Mouse (Mus musculus) granulocyte monocyte progenitor cell, adult 5-6 weeks (primary cell): ENCODE results near the gene Col25a1. TPM values are rescaled to one million over a fixed set of nuclear protein-coding genes. Genes with fewer than 3 reads are reported as not detected.

Source experiments
- ATAC-seq: replicated peaks from 2 replicates; pipeline ENCODE4 v1.8.0; 2016; ENCODE audit warnings: mild to moderate bottlenecking, moderate TSS enrichment, inconsistent platforms; ENCODE audit not compliant: poor library complexity, severe bottlenecking
- total RNA-seq, 2 experiments: library from RNA; stranded (forward) in 1 of 2; stranded (reverse) in 1 of 2; fragments of 200-712, 200-1000 nt in 1 of 2; fragments of >200 nt in 1 of 2; fragmentation: Nextera tagmentation in 1 of 2; gene quantifications; 2 replicates each; pipeline ENCODE4 v1.2.3; 2014 to 2017

Gene Col25a1
- total RNA-seq, 2 experiments from 2014 or later, result not detected

DNA sequence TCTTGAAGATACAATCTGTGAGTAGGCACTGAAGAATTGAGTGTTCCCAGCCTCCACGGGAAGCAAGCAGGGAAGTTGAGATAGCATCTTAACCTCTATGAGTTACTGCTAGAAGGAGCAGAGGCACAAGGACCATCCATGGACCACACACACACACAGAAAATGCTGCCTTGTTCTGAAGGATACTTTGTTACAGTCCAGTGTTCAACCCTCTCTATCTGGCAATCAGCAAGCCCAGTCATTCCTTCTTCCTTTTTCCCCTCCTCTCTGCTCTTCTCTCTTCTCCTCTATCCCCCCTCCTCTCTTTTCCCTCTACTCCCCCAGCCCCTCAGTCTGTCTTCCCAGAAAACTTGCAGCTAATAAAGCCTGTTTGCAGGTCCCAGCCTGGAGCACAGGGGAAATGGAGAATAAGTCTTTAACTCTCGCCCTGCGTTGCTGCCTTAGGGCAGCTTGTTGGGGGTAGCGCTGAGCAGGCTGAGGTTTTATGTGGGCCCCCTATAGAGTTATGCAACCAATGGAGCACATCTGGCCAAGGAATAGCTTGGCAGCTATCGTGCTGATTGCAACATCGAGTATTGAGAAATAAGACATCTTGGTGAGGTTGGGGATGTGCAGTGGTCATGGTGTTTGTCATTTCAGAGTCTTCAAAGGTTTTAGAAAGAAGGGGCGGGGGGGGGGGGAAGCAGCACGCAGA lies 235.8 kb downstream of the Col25a1 start:
- ATAC-seq, result peak; percentile 93

DNA sequence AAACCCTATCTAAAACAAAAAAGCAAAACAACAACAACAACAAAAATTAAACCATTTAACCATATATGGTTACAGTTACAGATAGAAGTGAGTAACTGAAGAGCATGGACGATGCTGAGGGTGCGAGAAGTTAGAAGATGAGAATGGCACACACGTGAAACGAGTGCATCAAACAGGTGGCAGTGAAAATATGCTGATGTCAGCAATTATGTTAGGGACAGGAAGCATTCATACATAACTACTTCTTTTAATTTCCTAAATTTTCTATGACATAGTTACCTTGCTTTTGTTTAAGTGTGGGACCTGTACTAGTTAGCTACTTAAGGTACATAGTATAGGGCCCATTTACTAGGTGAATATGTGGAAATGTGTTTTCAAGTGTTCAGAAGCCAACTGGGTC lies 237.1 kb downstream of the Col25a1 start:
- no peak for ATAC-seq

DNA sequence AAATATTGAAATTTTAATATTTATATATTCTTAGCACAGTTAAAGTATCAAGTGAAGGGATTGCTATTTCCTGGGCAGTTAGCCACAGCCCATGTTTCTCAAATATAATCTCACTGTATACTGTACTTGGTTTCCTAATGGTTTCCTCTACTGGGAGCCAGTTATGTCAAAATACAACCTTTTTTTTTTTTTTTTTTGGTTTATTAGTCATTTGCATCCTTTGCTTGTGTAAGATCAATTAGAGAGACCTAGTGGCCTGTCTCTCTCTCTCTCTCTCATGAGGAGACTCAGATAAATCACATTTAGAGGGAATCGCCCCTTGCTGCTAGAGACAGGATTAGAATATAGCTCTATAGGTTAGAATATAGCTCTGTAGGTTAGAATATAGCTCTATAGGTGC lies 237.8 kb downstream of the Col25a1 start:
- ATAC-seq, result peak; percentile 57

DNA sequence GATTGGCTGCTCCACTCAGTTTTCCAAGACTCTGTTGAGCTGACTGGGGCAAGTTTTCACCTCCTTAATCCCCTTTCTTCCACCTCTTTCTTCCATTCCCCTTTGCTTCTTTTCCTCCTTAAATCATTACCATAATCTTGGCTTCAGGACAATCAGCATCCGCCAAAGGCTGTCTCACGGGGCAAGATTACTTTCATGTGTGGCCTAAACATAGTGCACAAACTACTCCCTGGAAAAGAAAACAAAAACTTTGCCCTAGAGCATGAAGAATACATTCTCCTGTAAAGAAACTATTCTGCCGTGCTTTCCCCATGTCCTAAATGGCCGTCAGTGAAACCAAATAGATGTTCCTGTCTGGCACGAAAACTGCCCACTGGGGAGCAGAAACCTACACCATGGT lies 238.9 kb downstream of the Col25a1 start:
- ATAC-seq, result no peak

DNA sequence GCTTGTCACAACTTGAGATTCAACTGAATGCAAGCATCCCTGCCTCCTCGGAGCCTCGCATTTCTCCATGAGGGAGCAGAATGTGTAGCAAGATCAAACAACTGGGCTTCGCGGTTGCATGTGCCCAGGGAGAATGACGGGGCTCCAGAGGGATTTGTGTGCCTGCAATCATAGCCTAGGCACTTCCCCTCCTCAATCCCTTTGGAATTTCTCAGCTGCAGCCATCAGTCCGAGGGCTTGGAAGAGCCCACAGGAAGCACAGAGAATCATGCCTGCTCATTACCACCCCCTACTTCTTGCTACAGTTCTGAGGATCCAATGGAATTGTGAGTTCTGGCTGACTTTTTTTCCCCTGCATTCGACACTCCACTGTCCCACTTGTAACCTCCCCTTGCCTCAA lies 241.8 kb downstream of the Col25a1 start:
- no peak for ATAC-seq

DNA sequence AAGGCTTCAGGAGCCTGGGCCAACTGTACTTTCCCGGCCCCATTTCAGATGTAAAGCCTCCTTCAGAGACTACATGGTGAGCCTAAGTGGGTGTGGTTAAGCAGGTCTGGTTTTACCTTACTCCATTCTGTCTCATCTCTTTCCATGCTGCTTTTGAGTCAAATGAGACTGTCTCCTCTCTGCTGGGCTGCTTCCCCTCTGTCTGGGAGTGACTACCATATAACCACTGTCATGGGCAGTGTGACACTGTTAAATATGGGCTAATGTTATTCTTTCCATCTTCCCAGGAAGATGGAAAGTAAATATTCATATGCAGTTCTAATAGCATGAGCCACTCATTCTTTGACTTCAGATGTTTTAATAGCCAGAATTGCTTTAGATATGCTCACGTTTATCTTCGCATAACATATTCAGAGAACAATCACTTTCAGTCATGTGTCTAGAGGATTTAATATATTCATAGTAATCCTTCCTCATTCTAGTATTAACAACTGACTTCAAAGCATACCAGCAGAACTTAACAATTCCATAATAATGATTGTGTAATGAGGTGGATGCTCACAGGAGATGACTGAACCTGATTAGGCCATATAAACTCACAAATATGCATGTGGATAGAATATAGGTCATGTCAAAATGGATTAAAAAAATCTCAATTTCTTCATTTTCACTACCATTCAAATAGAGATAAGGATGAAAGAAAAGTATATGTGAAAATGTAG lies 243.5 kb downstream of the Col25a1 start:
- ATAC-seq, result 0 out of 2 replicates have a peak, but pooled peaks have one; percentile 22

DNA sequence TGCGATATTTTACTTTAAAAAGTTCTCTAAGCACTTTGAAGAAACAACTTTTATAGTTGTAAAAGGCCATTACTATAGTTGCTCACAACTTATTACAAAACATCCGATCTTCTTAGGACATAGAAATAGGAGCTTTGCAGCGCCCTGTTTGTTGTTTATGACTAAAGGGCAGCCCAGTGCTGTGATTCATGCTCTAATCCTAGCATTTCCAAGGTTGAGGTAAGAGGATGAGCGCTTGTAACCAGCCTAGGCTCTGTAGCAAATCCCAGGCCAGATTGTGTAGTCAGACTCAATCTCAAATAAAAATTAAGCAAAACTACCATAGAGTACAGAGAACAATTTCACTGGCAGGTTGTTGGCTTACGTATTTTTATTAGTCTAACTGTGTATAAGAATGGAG lies 246.5 kb downstream of the Col25a1 start:
- ATAC-seq, result no peak

DNA sequence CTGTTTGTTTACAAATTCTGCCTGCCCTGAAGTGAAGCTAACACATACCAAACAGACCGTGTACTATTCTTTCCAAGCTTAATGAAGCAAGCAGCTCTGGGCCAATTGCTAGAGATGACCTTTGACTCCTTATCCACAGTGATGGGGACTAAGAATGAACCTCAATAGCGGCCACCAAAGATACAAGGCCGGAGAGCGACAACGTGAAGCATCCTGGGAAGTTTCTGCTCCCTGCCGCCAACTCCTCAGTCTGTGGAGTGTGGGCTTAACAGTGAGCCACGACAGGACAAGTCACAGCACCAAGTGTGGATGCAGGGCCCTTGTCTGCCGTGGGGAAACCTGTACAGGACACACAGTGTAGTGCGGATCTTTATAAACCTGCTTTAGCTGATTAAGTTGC lies 247.3 kb downstream of the Col25a1 start:
- no peak for ATAC-seq

DNA sequence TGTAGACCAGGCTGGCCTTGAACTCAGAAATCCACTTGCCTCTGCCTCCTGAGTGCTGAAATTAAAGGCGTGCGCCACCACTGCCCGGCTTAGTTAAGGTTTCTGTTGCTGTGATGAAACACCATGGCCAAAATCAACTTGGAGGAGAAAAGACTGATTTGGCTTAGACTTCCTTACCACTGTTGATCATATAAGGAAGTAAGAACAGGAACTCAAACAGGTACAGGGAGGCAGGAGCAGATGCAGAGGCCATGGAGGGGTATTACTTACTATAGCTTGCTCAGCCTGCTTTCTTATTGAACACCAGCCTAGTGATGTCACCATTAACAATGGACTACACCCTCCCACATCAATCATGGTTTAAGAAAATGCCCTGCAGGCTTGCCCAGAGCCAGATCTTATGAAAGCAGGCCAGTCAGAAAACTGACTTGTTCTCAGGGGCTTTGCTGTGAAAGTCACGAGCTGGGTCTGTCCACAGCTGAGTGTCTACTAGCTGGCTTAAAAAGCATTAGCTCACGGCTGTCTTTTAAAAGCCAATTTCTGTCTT lies 249.1 kb downstream of the Col25a1 start:
- peak; percentile 92 for ATAC-seq

DNA sequence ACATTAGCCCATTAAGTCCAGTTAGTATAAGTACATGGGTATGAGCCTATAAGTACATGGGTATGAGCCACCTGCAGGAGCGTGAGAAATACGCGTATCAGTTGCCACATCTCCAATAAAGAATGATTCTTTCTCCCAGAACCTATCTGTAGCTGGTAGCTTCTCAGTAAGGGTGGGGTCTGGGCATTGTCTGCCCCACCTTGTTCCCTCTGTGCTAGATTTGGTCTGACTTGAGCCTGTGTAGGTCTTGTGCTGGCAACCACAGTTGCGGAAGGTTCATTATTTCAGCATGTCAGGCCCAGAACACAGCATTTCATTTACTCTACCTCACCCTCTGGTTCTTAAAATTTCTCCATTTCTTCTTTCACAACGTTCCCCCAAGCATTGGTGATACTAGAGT lies 250.4 kb downstream of the Col25a1 start:
- ATAC-seq, result no peak

DNA sequence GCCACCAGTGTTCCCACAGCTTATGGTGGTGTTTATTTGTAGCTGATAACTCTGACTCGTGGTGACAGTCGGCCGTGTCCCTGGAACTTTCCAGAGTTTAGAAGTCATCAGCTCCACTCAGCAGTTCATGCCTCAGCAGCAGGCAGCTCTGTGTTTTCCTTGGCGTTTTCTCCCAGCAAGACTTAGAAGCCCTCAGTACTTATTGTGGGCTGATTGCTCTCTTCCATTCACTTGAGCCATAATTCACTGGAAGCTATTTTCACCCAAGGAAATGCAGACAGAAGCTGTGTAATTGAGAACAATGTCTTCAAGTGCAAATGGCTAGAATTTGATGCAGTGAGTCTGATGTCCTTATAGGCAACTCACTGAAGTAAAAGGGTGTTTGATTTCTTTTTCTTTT lies 254.6 kb downstream of the Col25a1 start:
- no peak for ATAC-seq

DNA sequence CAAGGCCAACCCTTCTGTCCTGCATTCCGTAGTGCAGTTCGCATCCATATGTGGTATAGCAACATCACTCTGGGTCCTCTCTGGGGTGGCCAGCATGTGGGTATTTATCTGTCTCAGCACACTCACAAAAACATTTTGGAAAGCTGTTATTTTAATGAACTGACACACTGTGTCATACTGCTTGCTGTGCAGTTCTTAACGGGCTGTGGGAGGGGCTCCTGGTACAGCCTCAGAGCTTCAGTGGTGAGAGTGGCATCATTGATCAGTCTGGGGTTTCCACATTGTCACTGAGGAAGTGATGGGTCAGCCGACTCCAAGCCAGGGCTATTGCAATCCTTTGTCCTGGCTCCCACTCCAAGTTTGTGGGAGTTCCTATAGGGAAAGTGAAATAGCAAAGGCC lies 255.9 kb downstream of the Col25a1 start:
- peak; percentile 48 for ATAC-seq

DNA sequence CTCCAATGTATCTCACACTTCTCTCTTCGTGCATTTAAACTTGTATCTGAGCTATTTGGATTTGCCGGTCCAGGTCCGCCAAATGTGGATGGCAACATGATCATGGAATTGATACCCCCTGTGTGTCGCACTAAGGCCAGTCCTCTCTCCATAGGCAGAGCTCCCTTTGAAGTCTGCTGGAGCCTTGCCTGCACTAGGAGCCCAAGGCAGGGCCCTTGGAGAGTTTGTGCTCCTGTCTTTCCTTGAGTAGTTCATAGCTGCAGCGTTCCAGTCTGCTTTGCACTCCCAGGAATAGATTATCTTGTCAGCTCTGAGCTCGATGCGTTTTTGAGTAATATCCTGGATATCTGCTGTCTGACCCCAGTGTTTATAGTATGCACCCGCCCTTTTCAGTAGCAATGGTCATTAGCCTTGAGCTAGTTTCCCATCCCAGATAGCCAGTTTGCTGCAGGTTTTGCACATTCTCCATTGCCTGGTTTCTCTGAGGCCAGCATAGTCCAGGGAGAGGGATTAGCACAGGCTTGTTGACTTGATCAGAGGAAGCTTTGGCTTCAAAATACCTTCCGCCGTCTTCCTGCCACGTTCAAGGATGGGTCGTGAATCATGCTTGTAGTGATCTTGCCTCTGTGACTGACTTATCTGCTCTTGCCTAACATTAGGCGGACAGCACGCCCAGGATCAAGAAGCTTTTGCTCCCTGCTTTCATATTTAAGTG lies 258.1 kb downstream of the Col25a1 start:
- no peak for ATAC-seq

DNA sequence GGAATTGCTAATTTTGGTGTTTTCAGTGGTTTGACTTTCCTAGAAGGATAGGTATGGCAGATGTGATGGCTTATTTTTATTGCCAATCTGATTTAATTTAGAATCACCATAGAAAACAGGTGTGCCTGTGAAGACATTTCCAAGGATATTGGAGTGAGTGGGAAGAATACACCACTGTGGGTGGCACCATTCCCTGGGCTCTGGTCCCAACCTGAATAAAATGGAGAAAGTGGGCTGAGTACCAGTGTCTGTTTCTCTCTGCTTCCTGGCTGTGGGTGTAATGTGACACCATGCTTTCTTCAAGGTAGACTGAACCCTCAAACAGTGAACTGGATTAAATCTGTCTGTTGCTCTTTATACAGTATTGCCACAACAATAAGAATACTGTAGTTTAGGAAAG lies 265.3 kb downstream of the Col25a1 start:
- no peak for ATAC-seq

DNA sequence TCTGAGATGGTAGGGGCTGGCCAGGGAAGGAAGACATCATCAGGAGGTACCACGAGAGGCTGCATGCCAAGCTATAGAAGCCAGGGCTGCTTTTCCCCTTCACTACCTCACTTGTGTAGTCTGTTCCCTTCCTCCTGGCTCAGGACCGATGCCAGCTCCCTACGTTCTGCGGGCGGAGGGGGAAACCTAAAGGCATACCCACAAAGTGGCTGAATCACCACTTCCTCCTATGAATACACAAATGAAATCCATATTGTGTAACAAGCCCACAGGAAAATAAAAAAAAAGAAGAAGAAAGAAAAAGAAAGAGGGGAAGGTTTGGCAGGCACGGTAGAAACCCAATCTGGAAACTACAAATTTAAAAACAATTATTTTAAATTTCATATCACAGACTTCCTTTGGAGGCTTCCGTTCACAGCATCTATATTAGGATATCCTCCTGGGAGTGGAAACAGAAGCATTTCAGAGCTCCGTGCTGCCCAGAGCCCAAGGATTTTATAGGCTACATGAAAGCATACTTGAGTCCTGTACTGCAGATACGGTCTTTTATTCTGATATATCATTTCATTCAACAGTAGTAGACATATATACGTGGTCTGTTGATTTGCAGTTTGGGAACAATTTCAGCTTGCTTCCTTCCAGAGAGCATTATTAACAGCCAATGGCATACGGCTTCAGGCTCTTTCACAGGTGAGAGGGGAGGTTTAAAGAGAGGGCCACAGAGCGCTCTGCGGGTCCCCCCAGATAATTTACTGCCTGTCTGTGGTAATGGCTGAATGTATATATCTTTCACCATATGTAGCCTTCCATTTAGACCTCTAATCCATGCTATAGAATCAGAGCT lies 269.6 kb downstream of the Col25a1 start:
- peak; percentile 97 for ATAC-seq

DNA sequence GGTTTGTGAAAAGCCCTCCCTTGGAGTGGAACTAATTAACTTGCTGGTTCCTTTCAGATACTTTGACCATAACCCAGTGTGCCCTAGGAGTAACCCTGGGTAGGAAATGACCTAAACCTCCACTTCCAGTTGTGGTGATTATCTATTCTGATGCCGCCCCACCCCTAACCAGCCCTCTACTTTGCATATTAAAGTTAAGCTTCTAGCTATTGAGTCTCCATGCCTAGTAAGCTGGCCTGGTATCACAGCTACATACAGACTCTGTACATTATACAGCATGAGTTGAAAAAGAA lies 270.2 kb downstream of the Col25a1 start:
- peak; percentile 69 for ATAC-seq

DNA sequence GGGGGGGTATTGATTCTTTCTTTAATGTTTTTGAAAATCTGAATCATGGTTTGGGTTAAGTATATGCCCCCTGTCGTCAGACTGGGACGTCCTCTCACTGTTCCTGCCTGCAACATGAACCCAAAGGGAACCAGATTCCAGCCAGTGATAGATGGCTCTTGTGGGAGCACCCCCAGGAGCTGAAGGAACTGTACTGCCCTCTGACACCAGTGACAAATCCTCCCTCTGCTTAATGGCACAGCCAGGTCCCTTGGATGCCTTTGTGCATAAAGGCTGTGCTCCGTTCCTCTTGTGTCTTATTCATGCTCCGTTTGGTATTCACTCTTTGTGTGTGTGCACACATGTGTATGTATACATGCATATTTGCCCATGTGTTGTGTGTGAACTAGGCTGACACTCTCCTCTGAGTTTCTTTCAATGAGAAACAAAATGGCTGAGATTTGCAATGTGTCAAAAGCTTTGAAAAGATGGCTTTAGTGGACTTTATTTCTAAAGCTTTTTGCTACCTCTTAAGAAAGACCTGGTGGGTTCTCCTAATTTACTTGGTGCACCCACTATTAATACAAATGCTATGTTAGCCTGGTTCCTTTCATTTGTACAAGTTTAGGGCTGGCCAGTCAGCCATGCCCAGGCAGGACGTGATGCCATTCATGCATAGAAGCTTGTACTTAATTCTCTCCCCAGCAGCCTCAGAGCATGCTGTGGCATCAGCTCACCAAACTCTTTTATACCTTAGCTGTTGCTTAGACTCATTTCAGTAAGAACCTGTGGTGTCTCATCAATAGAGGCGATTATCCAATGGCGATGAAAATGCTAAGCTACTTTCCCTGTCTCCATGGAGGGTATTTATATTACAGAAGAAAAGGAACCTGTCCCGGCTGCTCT lies 273.5 kb downstream of the Col25a1 start:
- ATAC-seq, result no peak

DNA sequence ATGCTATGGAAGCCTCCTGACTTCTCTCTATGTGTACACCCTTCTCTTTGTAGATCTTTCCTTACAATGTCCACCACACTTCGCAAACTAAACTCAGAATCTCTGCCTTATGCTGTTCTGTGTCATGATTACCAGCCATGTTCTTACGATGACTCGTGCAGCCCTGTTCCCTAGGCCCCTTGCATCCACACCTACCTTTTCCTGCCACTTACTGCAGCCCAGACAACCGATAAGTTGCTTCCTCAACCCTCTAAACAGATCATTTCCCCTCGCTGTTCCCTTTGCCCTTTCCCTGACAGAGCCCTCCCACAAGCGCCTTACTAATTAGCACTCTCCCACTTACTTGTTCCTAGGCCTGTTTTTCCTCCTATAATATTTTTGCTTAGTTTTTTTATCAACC lies 275.9 kb downstream of the Col25a1 start:
- peak; percentile 61 for ATAC-seq

DNA sequence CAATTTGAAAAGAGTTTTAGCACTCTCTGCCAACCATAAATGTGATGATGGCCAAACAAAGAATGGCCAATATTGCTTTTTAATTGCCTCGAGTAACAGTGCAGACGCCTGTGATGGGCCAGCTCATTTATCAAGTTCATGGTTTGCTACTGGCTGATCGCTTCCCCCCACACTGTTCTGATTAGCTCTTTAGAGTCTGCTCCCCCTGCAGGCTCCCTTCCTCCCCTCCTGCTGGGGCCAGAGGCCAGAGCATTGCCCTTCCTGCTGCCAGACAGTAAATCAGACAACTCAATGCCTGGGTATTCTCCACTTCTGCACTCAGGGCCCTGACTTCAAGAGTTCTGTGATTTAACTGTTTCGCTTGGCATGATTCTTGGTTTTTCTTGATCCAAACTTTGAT lies 281.9 kb downstream of the Col25a1 start:
- no peak for ATAC-seq

DNA sequence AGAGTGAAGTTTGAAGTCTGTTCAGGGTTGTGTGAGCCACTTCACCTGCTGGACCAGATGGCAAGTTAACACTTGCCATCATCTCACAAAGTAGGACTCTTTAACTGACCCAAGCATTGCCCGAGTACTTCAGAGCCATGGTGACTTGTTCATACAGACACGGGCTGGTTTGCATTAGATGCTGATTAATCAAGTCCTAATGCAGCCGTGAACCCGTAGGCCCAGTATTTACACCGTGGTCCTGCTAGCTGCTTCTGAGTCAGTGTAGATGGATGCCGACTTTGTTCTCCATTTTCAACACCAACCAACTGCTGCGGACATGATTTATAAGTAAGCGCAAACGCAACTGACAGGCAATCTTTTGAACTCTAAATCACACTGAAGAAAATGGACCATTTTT lies 287.6 kb downstream of the Col25a1 start:
- ATAC-seq, result no peak
